Mouse (Mus musculus) midbrain, embryonic 15.5 days (tissue): ENCODE data around the gene Urb1. TPM values are rescaled to one million over a fixed set of nuclear protein-coding genes. Genes with fewer than 3 reads are reported as not detected.

Experiments used
- ATAC-seq: fragments of 200-750 bp; cut with Nextera tagmentation; replicated peaks from 2 replicates; pipeline ENCODE4 v1.8.0; 2017; ENCODE audit warnings: moderate TSS enrichment
- H3K27ac ChIP-seq: fragments of 300-500 bp; sonication (generic); 2 replicates; pipeline ENCODE4 v1.5.1; 2015; ENCODE audit warnings: mild to moderate bottlenecking, inconsistent platforms
- H3K27me3 ChIP-seq: fragments of 300-500 bp; sonication (generic); replicated peaks from 2 replicates; pipeline ENCODE4 v1.6.1; 2015; ENCODE audit warnings: inconsistent platforms
- H3K36me3 ChIP-seq: fragments of 300-500 bp; sonication (generic); replicated peaks from 2 replicates; pipeline ENCODE4 v1.6.1; 2015; ENCODE audit warnings: inconsistent platforms
- H3K4me1 ChIP-seq: fragments of 300-500 bp; sonication (generic); 2 replicates; pipeline ENCODE4 v1.6.1; 2015; ENCODE audit warnings: inconsistent platforms
- H3K4me2 ChIP-seq: fragments of 300-500 bp; sonication (generic); 2 replicates; pipeline ENCODE4 v1.6.1; 2015; ENCODE audit warnings: inconsistent platforms, mild to moderate bottlenecking, moderate library complexity
- H3K4me3 ChIP-seq: fragments of 300-500 bp; sonication (generic); 2 replicates; pipeline ENCODE4 v1.5.1; 2015; ENCODE audit warnings: mild to moderate bottlenecking, inconsistent platforms
- H3K9ac ChIP-seq: fragments of 300-500 bp; sonication (generic); 2 replicates; pipeline ENCODE4 v1.6.1; 2015; ENCODE audit warnings: mild to moderate bottlenecking, inconsistent platforms
- H3K9me3 ChIP-seq: fragments of 300-500 bp; sonication (generic); 2 replicates; pipeline ENCODE4 v1.6.1; 2016; ENCODE audit warnings: inconsistent platforms
- WGBS: fragments of 180-500 bp; shearing (Covaris S2); methylation state at CpG from one replicate; pipeline ENCODE4 v1.1.7; 2015; ENCODE audit warnings: mixed read lengths; 5-methylcytosine and 5-hydroxymethylcytosine counted together
- polyA plus RNA-seq: library from polyadenylated mRNA; unstranded; fragments of >200 nt; fragmentation: Nextera tagmentation; extraction: Ambion mirVana; gene quantifications from 2 replicates; pipeline ENCODE4 v1.2.1, GENCODE M21; 2015

Urb1 gene
- polyA plus RNA-seq, 1 experiment from 2014 or later, result 9.8 TPM

- no peak for ATAC-seq
- H3K27me3 ChIP-seq, result no peaks in the 10 kb centered on the region
- no peak overlapping the region for H3K9ac ChIP-seq
- WGBS, result 86% methylated on average over 13 of the region's 13 CpGs
- H3K9me3 ChIP-seq, result no peaks in the 10 kb centered on the region
- H3K4me1 ChIP-seq, result peaks cover 10% of the 10 kb centered on the region
- H3K4me3 ChIP-seq, result no peak overlapping the region
- no peaks in the 10 kb centered on the region for H3K36me3 ChIP-seq
- H3K27ac ChIP-seq, result no peak overlapping the region
- H3K4me2 ChIP-seq, result no peak overlapping the region
Measured at GRCm38 (mm10) chr16:90704161-90704825, 105.9 kb downstream of the Urb1 start.

- 23% methylated on average over 1 of the region's 1 CpGs for WGBS
- H3K9ac ChIP-seq, result no peak overlapping the region
- H3K9me3 ChIP-seq, result no peaks in the 10 kb centered on the region
- H3K36me3 ChIP-seq, result no peaks in the 10 kb centered on the region
- ATAC-seq, result no peak
- H3K4me3 ChIP-seq, result no peak overlapping the region
- no peak overlapping the region for H3K27ac ChIP-seq
- peaks cover 3% of the 10 kb centered on the region for H3K4me1 ChIP-seq
- H3K27me3 ChIP-seq, result no peaks in the 10 kb centered on the region
- no peak overlapping the region for H3K4me2 ChIP-seq
Measured at GRCm38 (mm10) chr16:90703646-90704045, 106.6 kb downstream of the Urb1 start.

- no peaks in the 10 kb centered on the region for H3K9me3 ChIP-seq
- no peaks in the 10 kb centered on the region for H3K36me3 ChIP-seq
- no peaks in the 10 kb centered on the region for H3K27me3 ChIP-seq
- 0 out of 2 replicates have a peak, but pooled peaks cover under 1% of the 10 kb centered on the region for H3K4me1 ChIP-seq
- H3K27ac ChIP-seq, result no peak overlapping the region
- ATAC-seq, result no peak
- no peak overlapping the region for H3K4me2 ChIP-seq
- WGBS, result 86% methylated on average over 2 of the region's 2 CpGs
- H3K9ac ChIP-seq, result no peak overlapping the region
- H3K4me3 ChIP-seq, result no peak overlapping the region
Measured at GRCm38 (mm10) chr16:90701541-90701940, 108.7 kb downstream of the Urb1 start.

Other genes starting within 250 kb of the Urb1 start
- gene Mis18a, start 83.0 kb downstream of the Urb1 start, polyA plus RNA-seq, result 28.5 and 28.7 TPM in 2 replicates
- 0.17 and 0.41 TPM in 2 replicates for gene Mrap, start 72.2 kb downstream of the Urb1 start, polyA plus RNA-seq
- 2.5 and 5.0 TPM in 2 replicates for gene Eva1c, start 16.3 kb upstream of the Urb1 start, polyA plus RNA-seq
- 53.9 TPM in 2 replicates for gene Cfap298, start 124.7 kb upstream of the Urb1 start, polyA plus RNA-seq
- gene Synj1, start 200.9 kb upstream of the Urb1 start, polyA plus RNA-seq, result 51.7 and 55.3 TPM in 2 replicates
- 71.4 and 80.7 TPM in 2 replicates for gene Paxbp1, start 234.1 kb upstream of the Urb1 start, polyA plus RNA-seq